Mouse (Mus musculus) right cerebral cortex, adult 2 months (tissue): ENCODE measurements at regions not wholly inside any gene's neighbourhood (a gene's known extent, or its start where the extent isn't known, plus 50 kb on each side); places are given as distances from the start of the nearest gene placed in this dataset.

Experiments used
- DNase-seq, 2 experiments: peaks; one replicate each; pipeline ENCODE4 v3.0.0; 2021 to 2022; ENCODE audit warnings: low spot score in 2 of 2

DNA sequence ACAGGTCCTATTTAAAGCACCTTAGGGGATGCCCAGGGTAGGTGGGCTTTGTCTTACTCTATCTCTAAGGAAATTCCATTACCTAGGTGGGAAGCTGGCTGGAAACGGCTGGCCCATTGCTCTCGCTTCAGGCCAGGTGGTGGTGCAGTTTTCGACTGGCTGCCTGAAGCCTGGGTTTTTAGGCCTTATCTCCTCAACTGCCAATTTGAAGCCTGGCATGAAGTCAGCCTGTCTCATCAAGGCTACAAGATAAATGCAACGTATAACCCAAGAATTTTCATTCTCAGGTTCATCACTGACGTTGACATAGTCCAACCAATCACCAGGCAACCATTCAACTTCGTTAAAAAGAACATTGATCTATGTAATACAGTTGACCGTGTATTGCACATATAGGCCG lies 417.3 kb upstream of the Gm6657 start:
- no peak for DNase-seq

DNA sequence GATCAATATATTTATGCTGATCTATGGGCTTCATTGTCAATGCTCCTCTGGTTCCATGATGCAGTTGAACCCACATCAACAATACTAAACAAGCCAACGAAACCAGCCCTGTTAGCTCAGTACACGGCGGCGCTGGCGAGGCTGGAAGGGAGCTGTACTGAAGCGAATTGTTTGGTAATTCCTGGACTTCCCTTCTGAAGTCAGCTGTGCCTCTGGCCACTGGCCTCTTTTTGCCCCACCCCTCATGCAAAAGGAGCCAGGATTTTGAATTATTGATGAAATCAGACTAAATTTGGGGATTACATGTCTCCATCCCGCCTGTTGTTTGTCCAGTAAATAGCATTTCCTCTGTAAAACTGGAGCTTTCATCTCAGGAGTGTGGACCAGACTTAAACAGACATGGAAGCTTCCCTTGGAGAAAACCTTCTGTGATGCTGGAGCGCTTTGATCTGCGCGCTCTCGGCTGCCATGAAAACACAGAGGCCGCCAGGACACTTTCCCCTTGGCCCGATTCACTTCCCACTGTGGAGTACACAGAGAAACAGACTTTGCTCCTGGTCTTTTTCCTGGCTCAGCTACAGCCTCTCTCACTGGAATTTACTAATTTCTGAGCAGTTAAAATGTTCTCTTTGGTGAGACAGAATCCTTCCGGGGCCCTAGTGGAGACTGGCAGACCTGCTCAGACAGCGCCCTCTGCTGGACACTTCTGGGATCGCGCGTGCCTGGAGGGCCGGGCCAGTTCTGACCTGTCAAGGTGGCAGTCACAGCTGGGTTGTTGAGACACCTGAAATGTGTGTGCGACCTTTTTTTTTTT lies 412.9 kb upstream of the Gm6657 start:
- peak; percentile 89 to 91 for DNase-seq

GRCm38 (mm10) chr12:77783909-77784308 lies 410.1 kb upstream of the Gm6657 start:
- no peak for DNase-seq

DNA sequence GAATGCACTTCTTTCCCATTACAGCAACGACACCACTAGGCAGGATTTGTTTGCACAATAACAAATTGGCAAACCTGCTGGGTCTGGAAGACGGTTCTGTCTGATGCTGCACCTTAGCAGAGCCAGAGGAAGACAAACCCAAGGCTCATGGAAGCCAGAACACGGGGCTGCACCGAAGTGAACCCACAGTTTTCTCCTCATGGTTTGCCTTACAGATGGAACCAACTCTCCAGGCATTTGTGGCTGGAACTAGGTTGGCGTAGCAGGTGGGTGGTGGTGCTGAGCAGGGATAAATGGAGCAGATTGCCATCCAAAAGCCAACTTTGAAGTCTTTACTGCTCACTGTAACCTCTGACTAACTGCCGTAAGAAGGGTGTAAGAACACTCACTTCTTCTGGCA lies 408.4 kb upstream of the Gm6657 start:
- DNase-seq: peak; percentile 35 to 52

- DNase-seq: no peak
Observed at GRCm38 (mm10) chr12:77786678-77787077, 407.4 kb upstream of the Gm6657 start.

- DNase-seq: no peak
Observed at GRCm38 (mm10) chr12:77788273-77788672, 405.8 kb upstream of the Gm6657 start.

DNA sequence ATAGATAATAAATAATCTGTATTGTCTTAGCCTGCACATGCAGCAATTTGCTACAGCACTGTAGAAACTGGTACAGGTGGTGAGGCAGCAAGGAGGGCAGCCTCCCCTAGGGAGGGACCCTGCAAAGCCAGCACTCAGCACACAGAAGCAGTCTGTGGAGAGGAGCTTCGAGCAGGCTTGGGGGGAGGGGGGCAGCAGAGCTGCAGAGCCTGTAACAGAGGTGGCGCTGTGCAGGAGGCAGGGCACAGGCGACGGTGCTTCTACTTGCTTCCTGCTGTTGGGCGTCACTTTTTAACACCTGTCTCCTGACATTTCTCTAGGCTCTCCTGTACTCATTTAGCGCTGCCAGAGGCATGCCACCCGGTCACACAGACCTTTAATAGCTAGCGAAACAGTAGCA lies 404.6 kb upstream of the Gm6657 start:
- peak; percentile 7 to 25 for DNase-seq

DNA sequence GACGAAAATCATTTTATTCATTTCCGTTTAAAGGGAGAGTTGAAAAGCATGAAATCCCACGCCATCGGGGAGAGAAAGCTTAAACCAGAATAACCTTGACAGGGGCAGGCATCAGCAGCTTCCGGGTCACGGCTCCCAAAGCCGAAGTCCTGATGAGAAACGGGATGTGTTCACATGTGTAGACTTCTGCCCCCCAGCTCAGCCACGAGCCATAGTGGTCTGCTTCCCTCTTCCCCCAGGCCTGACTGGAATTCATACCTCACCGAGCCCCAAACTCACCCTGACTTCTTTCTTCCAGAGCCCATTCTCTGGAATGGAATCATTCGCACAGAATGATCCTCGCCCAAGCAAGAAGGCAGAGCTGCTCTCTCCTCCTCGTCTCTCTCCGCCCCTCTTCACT lies 404.2 kb upstream of the Gm6657 start:
- no peak for DNase-seq

DNA sequence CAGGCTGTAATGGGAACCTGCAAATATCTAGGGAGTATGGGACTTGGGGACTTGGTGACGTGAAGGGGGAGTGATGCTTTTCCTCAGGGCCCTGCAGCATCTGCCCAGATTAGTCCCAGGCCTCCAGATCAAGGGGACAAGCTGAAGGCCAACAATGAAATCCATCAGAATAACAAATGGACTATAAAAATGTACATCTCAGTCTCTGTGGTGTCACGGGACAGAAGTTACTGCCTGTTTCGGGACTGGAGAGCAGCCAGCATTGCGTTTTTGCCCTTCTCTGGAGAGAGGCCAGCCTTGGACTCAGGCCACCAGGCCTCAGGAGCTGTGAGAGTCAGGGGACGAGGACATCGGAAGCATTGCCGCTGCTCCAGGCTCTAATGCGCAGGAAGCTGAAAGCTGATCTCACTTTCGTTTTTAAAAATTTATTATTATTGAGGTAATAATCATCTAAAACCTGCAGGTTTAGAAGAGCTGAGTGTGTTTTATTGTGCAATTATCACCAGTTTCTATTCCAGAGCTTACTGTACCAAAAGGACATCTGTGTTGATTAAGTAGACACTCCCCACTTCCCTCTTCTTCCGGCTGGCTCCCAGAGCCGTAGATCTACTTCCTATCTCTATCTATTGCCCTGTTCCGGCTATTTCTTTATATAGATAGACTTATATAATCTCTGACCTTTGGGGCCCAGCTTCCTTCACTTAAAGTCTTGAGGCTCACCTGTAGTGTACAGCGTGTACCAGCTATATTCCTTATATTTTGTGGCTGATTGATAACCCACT lies 403.0 kb upstream of the Gm6657 start:
- DNase-seq: no peak

- no peak for DNase-seq
Observed at GRCm38 (mm10) chr12:77798516-77798915, 395.5 kb upstream of the Gm6657 start.

DNA sequence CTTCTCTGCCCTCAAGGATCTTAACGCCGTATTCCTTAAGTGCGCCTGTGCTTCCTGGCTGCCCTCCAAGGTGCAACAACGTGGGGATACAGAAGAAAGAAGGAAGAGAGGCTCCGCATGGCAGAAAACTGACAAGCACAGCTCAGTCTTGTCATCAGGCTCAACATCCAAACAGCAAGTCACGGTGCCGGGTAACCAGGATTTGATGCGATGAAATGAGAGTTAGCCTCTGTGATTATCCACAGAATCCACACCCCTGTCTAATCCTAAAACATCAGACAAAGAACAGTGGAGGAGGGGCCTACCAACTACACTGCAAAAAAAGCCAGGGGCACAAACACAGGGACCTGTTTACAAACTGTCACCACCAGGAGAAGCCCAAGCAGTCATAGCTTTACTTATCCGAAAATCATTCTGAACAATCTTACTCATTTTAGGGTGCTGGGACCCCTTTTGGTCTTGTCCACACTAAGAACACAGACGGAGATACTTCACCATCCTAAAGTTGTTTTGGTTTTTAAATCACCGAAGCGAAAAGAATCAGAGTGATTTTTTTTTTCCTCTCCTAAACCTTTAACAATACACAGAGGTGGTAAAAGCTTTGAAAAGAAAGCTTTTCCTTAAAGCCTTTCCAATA lies 394.8 kb upstream of the Gm6657 start:
- no peak for DNase-seq

DNA sequence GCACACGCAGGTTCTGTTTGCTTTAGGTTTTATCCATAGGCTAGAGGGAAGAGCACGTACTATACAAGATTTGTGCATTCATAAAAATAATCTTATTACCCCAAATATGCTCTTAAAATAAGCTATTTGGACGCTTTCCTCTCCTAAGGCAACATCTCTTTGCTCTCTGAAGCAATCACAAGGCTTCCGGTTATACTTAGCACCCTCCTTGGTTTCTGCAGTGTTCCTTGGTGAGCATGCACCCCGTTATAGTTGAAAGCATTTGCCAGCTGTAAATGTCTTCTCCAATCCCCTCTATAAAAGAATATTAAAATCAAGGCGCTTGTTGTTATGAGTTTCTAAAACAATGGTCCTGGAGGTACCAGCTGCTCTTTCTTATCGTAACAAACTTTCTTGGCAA lies 386.4 kb upstream of the Gm6657 start:
- DNase-seq: no peak

DNA sequence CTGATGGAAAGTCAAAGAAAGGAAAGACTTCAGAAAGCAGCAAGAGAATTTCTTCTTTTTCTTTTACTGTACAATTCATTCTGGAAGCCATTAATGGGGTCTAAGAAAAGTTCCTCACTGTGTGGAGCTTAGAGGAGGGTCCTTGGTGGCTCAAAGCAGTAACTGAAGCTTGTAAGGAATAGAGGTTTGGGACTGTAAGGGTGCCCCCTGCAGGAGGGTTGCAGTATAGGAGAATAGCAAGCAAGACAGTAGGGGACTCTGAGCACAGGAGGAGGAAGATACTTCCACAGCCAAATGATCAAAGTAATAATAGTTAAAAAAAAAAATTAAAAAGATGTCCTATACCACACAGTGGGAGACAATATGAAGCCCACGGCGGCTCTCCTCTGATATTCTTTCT lies 382.8 kb upstream of the Gm6657 start:
- DNase-seq: peak; percentile 35 to 36

DNA sequence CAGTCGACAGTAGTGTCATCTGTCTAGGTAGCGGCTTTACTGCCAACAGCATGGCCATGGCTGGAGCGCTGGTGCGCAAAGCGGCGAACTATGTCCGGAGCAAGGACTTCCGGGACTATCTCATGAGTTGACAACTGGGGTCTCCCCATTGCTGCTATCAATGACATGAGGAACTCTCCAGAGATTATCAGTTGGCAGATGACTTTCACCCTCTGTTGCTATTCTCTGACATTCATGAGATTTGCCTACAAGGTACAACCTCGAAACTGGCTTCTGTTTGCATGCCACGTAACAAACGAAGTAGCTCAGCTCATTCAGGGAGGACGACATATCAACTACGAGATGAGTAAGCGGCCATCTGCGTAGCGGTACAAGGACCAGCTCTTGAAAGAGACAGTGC lies 374.6 kb upstream of the Gm6657 start:
- no peak for DNase-seq

DNA sequence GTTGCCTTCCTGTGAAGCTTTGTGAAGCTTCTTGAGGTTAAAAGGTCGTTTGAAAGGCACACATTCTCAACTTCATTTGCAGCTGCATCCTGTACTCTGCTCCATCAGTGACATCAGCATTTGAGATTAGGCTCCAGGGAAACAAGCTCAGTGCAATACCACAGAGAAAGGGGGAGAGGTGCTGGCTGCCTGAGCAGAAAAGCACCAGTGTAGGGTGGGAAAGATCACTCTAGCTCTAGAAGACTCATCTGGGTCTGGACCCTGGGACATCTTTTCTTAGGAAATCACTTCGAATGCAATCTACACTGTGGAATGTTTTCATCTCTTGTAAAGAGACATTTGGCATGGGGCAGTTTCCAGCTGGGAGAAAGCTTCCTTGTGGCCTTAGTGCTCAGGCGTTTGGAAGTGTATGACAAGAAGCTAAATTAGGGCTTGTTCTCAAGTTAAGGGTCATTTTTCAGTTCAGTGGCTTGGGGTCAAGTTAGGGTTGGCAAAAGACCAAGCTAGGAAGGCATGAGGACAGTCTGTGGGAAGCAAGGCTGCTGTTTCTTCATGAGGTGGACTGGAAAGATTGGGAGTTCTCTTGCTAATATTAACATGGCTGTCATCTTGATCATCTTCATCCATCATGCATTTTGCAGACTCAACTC lies 370.5 kb upstream of the Gm6657 start:
- no peak for DNase-seq

DNA sequence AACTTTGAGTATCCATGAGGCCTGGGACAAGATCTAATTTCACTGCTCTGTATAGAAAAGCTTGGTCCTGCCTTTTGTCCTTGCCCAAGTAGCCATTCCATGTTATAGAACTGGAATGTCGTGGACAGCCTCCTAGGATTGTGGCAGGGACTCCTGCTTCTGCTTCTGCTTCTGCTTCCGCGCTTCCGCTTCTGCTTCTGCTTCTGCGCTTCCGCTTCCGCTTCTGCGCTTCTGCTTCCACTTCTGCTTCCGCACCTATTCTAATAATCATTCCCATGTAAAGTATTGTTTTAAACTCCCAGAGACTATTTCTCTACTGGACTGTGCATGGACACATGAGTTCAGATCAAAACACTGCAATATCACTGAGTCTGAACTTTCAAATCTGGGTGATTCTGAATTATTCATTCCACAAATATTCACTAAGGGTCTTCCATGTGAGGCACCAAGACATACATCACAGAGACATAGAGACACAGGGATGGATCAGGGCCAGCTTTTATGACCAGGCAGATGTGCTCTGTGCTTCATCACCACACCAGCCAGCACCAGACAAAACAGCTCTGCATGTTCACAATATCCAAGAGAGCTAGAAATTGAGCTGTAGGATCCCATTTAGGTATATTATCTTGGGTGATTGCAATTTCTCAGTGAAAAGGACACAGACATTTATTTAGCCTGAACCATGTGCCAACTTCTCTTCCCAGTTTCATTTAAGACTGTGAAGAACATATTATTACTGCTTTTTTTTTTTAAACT lies 360.5 kb upstream of the Gm6657 start:
- no peak for DNase-seq

DNA sequence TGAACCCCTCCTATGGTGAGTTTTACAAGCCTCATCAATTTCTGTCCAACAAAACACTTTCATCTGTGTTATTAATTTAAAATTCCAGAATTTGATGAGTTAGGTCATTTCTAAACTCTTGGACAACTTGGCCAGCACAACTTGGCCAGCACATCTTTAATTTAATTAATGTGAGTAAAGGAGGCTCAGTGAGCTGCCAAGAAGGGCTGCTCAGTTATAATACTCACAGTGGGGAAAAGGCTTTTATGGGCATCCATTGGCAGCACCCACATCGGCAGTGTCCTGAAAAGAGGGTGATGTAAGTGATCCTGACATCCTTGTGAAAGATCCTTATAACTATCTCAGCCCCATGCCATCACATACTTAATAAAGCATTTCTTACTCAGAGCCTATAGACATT lies 359.2 kb upstream of the Gm6657 start:
- no peak for DNase-seq

- no peak for DNase-seq
Observed at GRCm38 (mm10) chr12:77836231-77836630, 357.8 kb upstream of the Gm6657 start.

- no peak for DNase-seq
Observed at GRCm38 (mm10) chr12:77841844-77842415, 352.1 kb upstream of the Gm6657 start.

DNA sequence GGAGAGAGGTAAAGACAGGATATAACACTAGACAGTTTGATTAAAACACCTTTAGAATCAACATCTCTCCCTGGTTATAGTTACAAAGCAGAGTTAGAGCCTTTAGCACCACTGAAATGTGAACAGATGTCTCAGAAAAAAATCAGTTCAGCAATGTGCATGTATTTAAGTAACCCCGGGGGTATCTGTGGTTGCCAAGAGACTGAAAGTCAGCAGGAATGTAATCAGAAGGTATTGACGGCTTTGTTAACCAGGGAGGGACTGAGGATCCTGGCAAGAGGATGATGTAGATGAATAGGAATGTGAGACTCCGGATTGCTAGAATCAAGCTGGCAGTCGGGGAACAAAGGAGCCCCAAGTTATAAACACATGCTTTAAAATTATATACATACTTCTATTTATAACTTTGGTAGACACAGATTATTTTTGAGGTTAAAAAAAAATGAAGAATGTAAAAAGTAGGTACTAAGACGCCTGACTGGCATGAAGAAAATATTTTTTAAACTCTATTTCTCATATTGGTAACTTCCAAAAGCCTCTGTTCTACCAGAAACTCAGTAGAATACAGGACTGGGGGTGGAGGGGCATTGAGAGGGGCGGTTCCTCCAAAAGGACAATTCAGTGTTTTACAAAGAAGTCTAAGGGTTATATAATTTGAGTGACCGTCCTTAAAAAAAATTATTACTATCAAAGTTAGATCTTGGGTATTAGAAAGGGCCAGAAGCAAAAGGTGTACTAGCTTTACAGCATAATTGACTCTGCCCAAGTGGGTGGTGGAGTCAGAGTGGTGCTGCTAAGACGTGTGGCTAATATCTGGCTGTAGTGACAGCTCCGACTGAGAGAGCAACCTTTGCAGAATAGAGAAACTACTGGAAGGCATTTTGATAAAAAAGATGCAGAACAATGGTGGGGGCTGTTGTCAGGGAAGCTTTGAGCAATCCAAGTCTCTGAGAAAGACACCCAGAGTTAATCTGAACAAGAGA lies 341.2 kb upstream of the Gm6657 start:
- no peak for DNase-seq
